Mouse (Mus musculus) lung, postnatal 14 days (tissue): Measurements from ENCODE around the gene Rasd1.
A peak's percentile ranks its signal among the peaks of the same experiment; 100 is the strongest.

ENCODE experiments used
- DNase-seq: peaks from one replicate; pipeline ENCODE4 v3.0.0; 2021

The Rasd1 gene

GRCm38 (mm10) chr11:59964818-59965217 lies at the start of gene Rasd1:
TSS of gene Rasd1 (minus strand) at chr11:59964944.
- DNase-seq = peak; percentile 90

- no peak for DNase-seq
Measured at GRCm38 (mm10) chr11:60011516-60011915, 46.8 kb upstream of the Rasd1 start.

GRCm38 (mm10) chr11:60009451-60009850 lies 44.7 kb upstream of the Rasd1 start:
- DNase-seq = no peak

- DNase-seq = no peak
Measured at GRCm38 (mm10) chr11:60005866-60006265, 41.1 kb upstream of the Rasd1 start.

GRCm38 (mm10) chr11:60004716-60005115 lies 40.0 kb upstream of the Rasd1 start:
- no peak for DNase-seq

- no peak for DNase-seq
Measured at GRCm38 (mm10) chr11:60003811-60004210, 39.1 kb upstream of the Rasd1 start.

GRCm38 (mm10) chr11:60001231-60001980 lies 36.7 kb upstream of the Rasd1 start:
- no peak for DNase-seq

GRCm38 (mm10) chr11:59994318-59994717 lies 29.6 kb upstream of the Rasd1 start:
- no peak for DNase-seq

- peak; percentile 58 for DNase-seq
Measured at GRCm38 (mm10) chr11:59991365-59991764, 26.6 kb upstream of the Rasd1 start.

GRCm38 (mm10) chr11:59989406-59989805 lies 24.7 kb upstream of the Rasd1 start:
- DNase-seq = no peak

- no peak for DNase-seq
Measured at GRCm38 (mm10) chr11:59977831-59978230, 13.1 kb upstream of the Rasd1 start.

GRCm38 (mm10) chr11:59975241-59975640 lies 10.5 kb upstream of the Rasd1 start:
- no peak for DNase-seq

- no peak for DNase-seq
Measured at GRCm38 (mm10) chr11:59973389-59973788, 8.6 kb upstream of the Rasd1 start.

- DNase-seq = no peak
Measured at GRCm38 (mm10) chr11:59971691-59972090, 6.9 kb upstream of the Rasd1 start.

GRCm38 (mm10) chr11:59970780-59971179 lies 6.0 kb upstream of the Rasd1 start:
- no peak for DNase-seq

- no peak for DNase-seq
Measured at GRCm38 (mm10) chr11:59967765-59968164, 3.0 kb upstream of the Rasd1 start.

- no peak for DNase-seq
Measured at GRCm38 (mm10) chr11:59966102-59966483, 1.3 kb upstream of the Rasd1 start.

- peak; percentile 89 for DNase-seq
Measured at GRCm38 (mm10) chr11:59965227-59966101, 720 bp upstream of the Rasd1 start.

GRCm38 (mm10) chr11:59964163-59964758 lies 483 bp downstream of the Rasd1 start:
- peak; percentile 30 for DNase-seq

- no peak for DNase-seq
Measured at GRCm38 (mm10) chr11:59963364-59964162, 1.2 kb downstream of the Rasd1 start.

GRCm38 (mm10) chr11:59962590-59962989 lies 2.2 kb downstream of the Rasd1 start:
- no peak for DNase-seq

- DNase-seq = no peak
Measured at GRCm38 (mm10) chr11:59961338-59961875, 3.3 kb downstream of the Rasd1 start.
